Mouse (Mus musculus) heart, postnatal 36 days (tissue): ENCODE data around the gene Ccdc141. TPM values are rescaled to one million over a fixed set of nuclear protein-coding genes. Genes with fewer than 3 reads are reported as not detected.

Experiments
- DNase-seq, 2 experiments: peaks; one replicate each; pipeline ENCODE4 v3.0.0; 2021 to 2022
- intact Hi-C: fragments of 180-260 bp; cut with DNase I; formaldehyde crosslinking; loops from one replicate; pipeline ENCODE4 v1.15.1; 2025
- total RNA-seq, 2 experiments: library from RNA; stranded (reverse); gene quantifications; 2 replicates each; pipeline ENCODE4 v1.2.3; 2021

Ccdc141 gene
- total RNA-seq, result 100 to 1,000 TPM; 196 to 201 TPM

- intact Hi-C loops, result no loop called here
- DNase-seq, result no peak
Observed at GRCm38 (mm10) chr2:77170633-77171105, at the start of gene Ccdc141. TSS of gene Ccdc141 (minus strand) at chr2:77170636.

GRCm38 (mm10) chr2:77212885-77213284, 42.4 kb upstream of the Ccdc141 start:
- DNase-seq, result no peak
- intact Hi-C loops, result no loop called here

- intact Hi-C loops, result no loop called here
- DNase-seq, result no peak
Observed at GRCm38 (mm10) chr2:77206951-77207350, 36.5 kb upstream of the Ccdc141 start.

GRCm38 (mm10) chr2:77203916-77204315, 33.5 kb upstream of the Ccdc141 start:
- intact Hi-C loops, result loop anchor here (1.0 kb wide), 1 partner anchor 142 kb away; no protein-coding TSS in a partner anchor
- DNase-seq, result no peak

GRCm38 (mm10) chr2:77201900-77202299, 31.5 kb upstream of the Ccdc141 start:
- intact Hi-C loops, result no loop called here
- DNase-seq, result no peak

GRCm38 (mm10) chr2:77200958-77201614, 30.6 kb upstream of the Ccdc141 start:
- no peak for DNase-seq
- intact Hi-C loops, result no loop called here

GRCm38 (mm10) chr2:77200379-77200778, 29.9 kb upstream of the Ccdc141 start:
- intact Hi-C loops, result no loop called here
- DNase-seq, result no peak

- DNase-seq, result no peak
- intact Hi-C loops, result no loop called here
Observed at GRCm38 (mm10) chr2:77198246-77198645, 27.8 kb upstream of the Ccdc141 start.

GRCm38 (mm10) chr2:77196819-77197218, 26.4 kb upstream of the Ccdc141 start:
- no peak for DNase-seq
- intact Hi-C loops, result no loop called here

- intact Hi-C loops, result no loop called here
Observed at GRCm38 (mm10) chr2:77195056-77195455, 24.6 kb upstream of the Ccdc141 start.

GRCm38 (mm10) chr2:77191811-77192210, 21.4 kb upstream of the Ccdc141 start:
- intact Hi-C loops, result no loop called here
- DNase-seq, result no peak

More at GRCm38 (mm10) chr2:77195056-77195455, 24.6 kb upstream of the Ccdc141 start:
- DNase-seq, result no peak

- intact Hi-C loops, result no loop called here
Observed at GRCm38 (mm10) chr2:77190891-77191290, 20.5 kb upstream of the Ccdc141 start.

GRCm38 (mm10) chr2:77190301-77190700, 19.9 kb upstream of the Ccdc141 start:
- intact Hi-C loops, result no loop called here
- DNase-seq, result no peak

More at GRCm38 (mm10) chr2:77190891-77191290, 20.5 kb upstream of the Ccdc141 start:
- no peak for DNase-seq

GRCm38 (mm10) chr2:77189671-77190070, 19.2 kb upstream of the Ccdc141 start:
- DNase-seq, result no peak
- intact Hi-C loops, result no loop called here

- intact Hi-C loops, result no loop called here
- DNase-seq, result no peak
Observed at GRCm38 (mm10) chr2:77187501-77187900, 17.1 kb upstream of the Ccdc141 start.

GRCm38 (mm10) chr2:77186912-77187311, 16.5 kb upstream of the Ccdc141 start:
- no peak for DNase-seq
- intact Hi-C loops, result no loop called here

- intact Hi-C loops, result no loop called here
- no peak for DNase-seq
Observed at GRCm38 (mm10) chr2:77184049-77184571, 13.7 kb upstream of the Ccdc141 start.

- intact Hi-C loops, result no loop called here
- DNase-seq, result no peak
Observed at GRCm38 (mm10) chr2:77183646-77184045, 13.2 kb upstream of the Ccdc141 start.

- no peak for DNase-seq
- intact Hi-C loops, result no loop called here
Observed at GRCm38 (mm10) chr2:77182996-77183380, 12.6 kb upstream of the Ccdc141 start.

GRCm38 (mm10) chr2:77182271-77182995, 12.0 kb upstream of the Ccdc141 start:
- intact Hi-C loops, result no loop called here
- no peak for DNase-seq

- intact Hi-C loops, result no loop called here
- DNase-seq, result no peak
Observed at GRCm38 (mm10) chr2:77177472-77177871, 7.0 kb upstream of the Ccdc141 start.

GRCm38 (mm10) chr2:77176413-77176812, 6.0 kb upstream of the Ccdc141 start:
- DNase-seq, result no peak
- intact Hi-C loops, result no loop called here
